In the genomic region with DNA sequence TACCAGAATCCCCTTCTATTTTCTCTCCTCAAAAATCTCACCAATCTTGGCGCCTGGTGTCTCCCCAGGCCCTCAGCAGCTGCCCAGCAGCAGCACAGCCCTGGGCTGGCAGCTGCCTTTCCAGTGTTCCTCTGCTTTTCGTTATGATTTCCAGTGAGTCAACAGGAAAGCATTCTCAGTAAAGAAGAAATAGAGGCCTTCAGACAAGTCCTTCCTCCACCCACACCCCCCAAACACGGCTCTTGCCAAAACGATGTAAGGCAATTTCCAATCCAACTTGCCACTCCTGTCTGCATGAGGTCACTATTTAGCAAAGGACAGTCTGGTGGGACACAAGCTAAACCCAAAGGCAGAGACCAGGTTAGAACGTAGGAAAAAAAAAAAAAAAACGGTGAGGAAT, we compare ENCODE assay signal across 11 mouse cellular contexts. TPM values are rescaled to one million over a fixed set of nuclear protein-coding genes. Genes with fewer than 3 reads are reported as not detected.
DNase-seq lines count a peak whose midpoint lies in the region; ATAC-seq lines count a peak whose summit lies in the region.
"Had no signal": no experiment of that assay in that cellular context is flagged by ENCODE, and none has a peak within 500 bp of the region (broad histone marks: within the 10 kb centered on the region; RNA-seq: fewer than 3 reads in every experiment).

No protein-coding gene starts in this region.

- H3K9me3 ChIP-seq in limb, embryonic 13.5 days = no peaks in the 10 kb centered on the region
- no peaks in the 10 kb centered on the region for H3K9me3 ChIP-seq in limb, embryonic 10.5 days (replicated peaks)
- H3K9me3 ChIP-seq in forebrain, embryonic 15.5 days = no peaks in the 10 kb centered on the region
- H3K9me3 ChIP-seq: G1E; hindbrain, embryonic 12.5 days had no signal

- no peak overlapping the region for H3K9ac ChIP-seq in limb, embryonic 13.5 days
- H3K9ac ChIP-seq in forebrain, embryonic 15.5 days (replicated peaks) = no peak overlapping the region
- H3K9ac ChIP-seq: hindbrain, embryonic 12.5 days had no signal

- WGBS in limb, embryonic 13.5 days = 49% methylated on average over 6 of the region's 6 CpGs
- WGBS in limb, embryonic 10.5 days = 79% methylated on average over 6 of the region's 6 CpGs
- WGBS in forebrain, embryonic 15.5 days = 76% methylated on average over 6 of the region's 6 CpGs

- DNase-seq in limb, embryonic 10.5 days (ENCODE audit: low spot score) = no peak
- peak; percentile 60 for DNase-seq in gastrocnemius, postnatal 25 days
- DNase-seq in kidney, postnatal 14 days = peak; percentile 48
- peak; percentile 47 to 60 for DNase-seq in urinary bladder, postnatal 36 days (ENCODE audit: low spot score in 2 of 2)
- no peak for DNase-seq in embryo, embryonic 10.5 days (ENCODE audit: low spot score)
- no peak for DNase-seq in retina, postnatal 1 day
- DNase-seq: cerebellum, postnatal 10 days had no signal

- peaks cover 44% of the 10 kb centered on the region for H3K4me1 ChIP-seq in limb, embryonic 13.5 days
- H3K4me1 ChIP-seq in limb, embryonic 10.5 days = peaks cover 22% of the 10 kb centered on the region
- no peaks in the 10 kb centered on the region for H3K4me1 ChIP-seq in forebrain, embryonic 15.5 days

- H3K36me3 ChIP-seq in limb, embryonic 13.5 days = no peaks in the 10 kb centered on the region
- no peaks in the 10 kb centered on the region for H3K36me3 ChIP-seq in limb, embryonic 10.5 days
- H3K36me3 ChIP-seq in forebrain, embryonic 15.5 days = no peaks in the 10 kb centered on the region
- H3K36me3 ChIP-seq: hindbrain, embryonic 12.5 days had no signal

- no peaks in the 10 kb centered on the region for H3K27me3 ChIP-seq in limb, embryonic 13.5 days
- no peaks in the 10 kb centered on the region for H3K27me3 ChIP-seq in limb, embryonic 10.5 days (ENCODE audit: low read depth, poor library complexity, severe bottlenecking)
- no peaks in the 10 kb centered on the region for H3K27me3 ChIP-seq in forebrain, embryonic 15.5 days
- H3K27me3 ChIP-seq: hindbrain, embryonic 12.5 days had no signal

- ATAC-seq in limb, embryonic 13.5 days (ENCODE audit: low FRiP score, low read depth) = no peak
- no peak for ATAC-seq in forebrain, embryonic 15.5 days (replicated peaks)

- H3K4me3 ChIP-seq in limb, embryonic 13.5 days = no peak overlapping the region
- H3K4me3 ChIP-seq in limb, embryonic 10.5 days = no peak overlapping the region
- no peak overlapping the region for H3K4me3 ChIP-seq in forebrain, embryonic 15.5 days
- H3K4me3 ChIP-seq: hindbrain, embryonic 12.5 days had no signal

- no peak overlapping the region for H3K4me2 ChIP-seq in limb, embryonic 13.5 days (replicated peaks)
- no peak overlapping the region for H3K4me2 ChIP-seq in forebrain, embryonic 15.5 days (replicated peaks)
- H3K4me2 ChIP-seq: hindbrain, embryonic 12.5 days had no signal

- H3K27ac ChIP-seq in limb, embryonic 13.5 days = peak overlapping the region; percentile 28; the same call in 1 of the 2 replicates
- H3K27ac ChIP-seq in limb, embryonic 10.5 days = no peak overlapping the region
- no peak overlapping the region for H3K27ac ChIP-seq in forebrain, embryonic 15.5 days (replicated peaks)
- H3K27ac ChIP-seq: hindbrain, embryonic 12.5 days had no signal

RNA-seq across cellular contexts. Expression of a gene that starts 39.0 kb away (rescaled TPM):
- polyA plus RNA-seq in limb, embryonic 13.5 days (2015; fragmentation: Nextera tagmentation; extraction: Ambion mirVana) = 50.1 and 52.9 TPM in 2 replicates
- polyA plus RNA-seq in limb, embryonic 10.5 days (2016; fragmentation: Nextera tagmentation; extraction: Ambion mirVana) = 21.8 and 25.4 TPM in 2 replicates
- total RNA-seq in gastrocnemius, postnatal 25 days (2021) = 10 to 100 TPM; 16.8 to 18.8 TPM
- 21.7 and 23.3 TPM in 2 replicates for polyA plus RNA-seq in forebrain, embryonic 15.5 days (2015; fragmentation: Nextera tagmentation; extraction: Ambion mirVana)

Comparison
In these comparisons a context has a peak if more than half of its experiments do, and no peak if none do; other contexts are left out.
1. DNase-seq: peak in gastrocnemius, postnatal 25 days (single experiment), kidney, postnatal 14 days (single experiment) and urinary bladder, postnatal 36 days (2 of 2); none in limb, embryonic 10.5 days (single experiment), embryo, embryonic 10.5 days (single experiment) and retina, postnatal 1 day (single experiment).